Mouse (Mus musculus) adrenal gland, adult (tissue): Measurements from ENCODE around the gene Plek2.

Experiments
- DNase-seq, 2 experiments: peaks; one replicate each; pipeline ENCODE4 v3.0.0; 2022 to 2023; ENCODE audit warnings: low spot score in 1 of 2; ENCODE audit not compliant: inconsistent age in 2 of 2

The Plek2 gene

GRCm38 (mm10) chr12:78911707-78912417 lies 5.1 kb upstream of the Plek2 start:
- DNase-seq: peak; percentile 14 to 50

- no peak for DNase-seq
These were observed 4.1 kb upstream of the Plek2 start for GRCm38 (mm10) chr12:78910684-78911461.

GRCm38 (mm10) chr12:78908081-78908605 lies 1.4 kb upstream of the Plek2 start:
- DNase-seq: no peak

GRCm38 (mm10) chr12:78904499-78904898 lies 2.3 kb downstream of the Plek2 start:
- DNase-seq: no peak

- DNase-seq: no peak
These were observed 3.5 kb downstream of the Plek2 start for GRCm38 (mm10) chr12:78903313-78903712.

GRCm38 (mm10) chr12:78901467-78901866 lies 5.3 kb downstream of the Plek2 start:
- no peak for DNase-seq

- DNase-seq: no peak
These were observed 8.9 kb downstream of the Plek2 start for GRCm38 (mm10) chr12:78897861-78898260.

- DNase-seq: no peak
These were observed 15.6 kb downstream of the Plek2 start for GRCm38 (mm10) chr12:78891149-78891548.

GRCm38 (mm10) chr12:78890062-78890461 lies 16.7 kb downstream of the Plek2 start:
- no peak for DNase-seq

GRCm38 (mm10) chr12:78874581-78874980 lies 32.2 kb downstream of the Plek2 start:
- no peak for DNase-seq

- peak in 1 of 2 experiments; percentile 76 for DNase-seq
These were observed 38.6 kb downstream of the Plek2 start for GRCm38 (mm10) chr12:78868115-78868514.

GRCm38 (mm10) chr12:78865434-78865833 lies 41.3 kb downstream of the Plek2 start:
- peak; percentile 16 to 51 for DNase-seq

GRCm38 (mm10) chr12:78862254-78862730 lies 44.5 kb downstream of the Plek2 start:
- no peak for DNase-seq

- DNase-seq: peak; percentile 99 to 100
These were observed 45.1 kb downstream of the Plek2 start, which contains the start of the genes Atp6v1d and Eif2s1 for GRCm38 (mm10) chr12:78861496-78862253. Atp6v1d (minus strand) TSS chr12:78861638. Eif2s1 (plus strand) TSS chr12:78861819.

- no peak for DNase-seq
These were observed 45.8 kb downstream of the Plek2 start for GRCm38 (mm10) chr12:78860921-78861495.

GRCm38 (mm10) chr12:78848246-78848645 lies 58.5 kb downstream of the Plek2 start:
- no peak for DNase-seq

- no peak for DNase-seq
These were observed 64.3 kb downstream of the Plek2 start for GRCm38 (mm10) chr12:78842429-78842828.

- no peak for DNase-seq
These were observed 66.9 kb downstream of the Plek2 start for GRCm38 (mm10) chr12:78839906-78840305.
